Mouse (Mus musculus): ENCODE results near the gene Ercc1.

The Ercc1 gene

GRCm38 (mm10) chr7:19344237-19344847 is at the start of gene Ercc1:
Ercc1 (plus strand) TSS chr7:19344778.
- in situ Hi-C loops (cut with MboI; ENCODE audit: low pct_unique_long_range_greater_than_20kb in 1 of 2, low sequenced_read_pairs in 2 of 2, unreplicated experiment in 1 of 2) = no loop called here

DNA sequence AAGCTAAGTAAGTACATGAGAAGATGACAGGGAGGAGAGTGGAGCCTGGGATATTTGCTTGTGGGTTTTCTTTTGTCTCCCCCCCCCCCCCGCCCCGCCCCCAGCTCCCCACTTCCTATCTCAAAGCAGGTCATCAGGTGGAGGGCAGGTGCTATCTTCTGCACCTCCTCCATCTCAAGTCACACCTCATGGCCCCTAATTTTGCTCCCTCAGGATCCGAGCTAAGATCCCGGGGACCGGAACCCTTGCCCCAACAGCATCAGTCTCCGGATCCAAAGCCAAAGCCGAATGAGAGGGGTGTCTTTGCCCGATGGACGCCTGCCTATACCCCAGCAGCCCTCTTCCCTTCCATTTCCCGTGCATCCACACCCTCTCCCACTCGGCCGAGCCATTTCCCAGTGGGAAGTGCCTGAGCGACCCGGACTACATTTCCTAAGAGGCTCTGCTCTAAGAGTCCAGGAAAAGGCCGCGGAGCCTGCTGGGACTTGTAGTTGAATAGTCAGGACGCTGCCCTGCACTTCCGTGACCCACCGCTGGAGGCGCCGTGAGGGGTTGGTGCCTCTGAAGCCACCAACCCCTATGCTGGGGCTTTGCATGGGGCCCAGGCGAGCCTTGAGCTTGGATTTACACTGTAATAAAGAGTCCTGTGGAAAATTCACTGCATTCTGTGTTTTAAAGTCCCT is 48.9 kb upstream of the Ercc1 start:
- in situ Hi-C loops (cut with MboI; ENCODE audit: low pct_unique_long_range_greater_than_20kb in 1 of 2, low sequenced_read_pairs in 2 of 2, unreplicated experiment in 1 of 2) = no loop called here

DNA sequence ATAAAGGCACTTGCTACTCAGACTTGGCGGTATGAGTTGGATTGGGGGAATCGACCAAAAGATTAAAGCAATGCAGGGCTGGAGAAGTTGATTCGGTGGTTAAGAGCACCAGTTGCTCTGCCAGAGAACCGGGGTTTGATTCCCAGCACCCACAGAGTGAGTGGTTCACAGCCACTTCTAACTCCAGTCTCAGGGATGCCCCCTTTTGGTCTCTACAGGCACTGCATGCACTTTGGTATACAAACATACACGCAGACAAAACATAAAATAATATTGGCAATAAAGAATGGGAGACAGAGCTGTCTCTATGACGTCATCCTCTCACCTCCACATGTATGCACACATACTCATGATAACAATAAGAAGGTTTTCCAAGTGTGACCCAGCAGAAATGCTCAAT is 47.5 kb upstream of the Ercc1 start:
- in situ Hi-C loops (cut with MboI; ENCODE audit: low pct_unique_long_range_greater_than_20kb in 1 of 2, low sequenced_read_pairs in 2 of 2, unreplicated experiment in 1 of 2) = no loop called here

DNA sequence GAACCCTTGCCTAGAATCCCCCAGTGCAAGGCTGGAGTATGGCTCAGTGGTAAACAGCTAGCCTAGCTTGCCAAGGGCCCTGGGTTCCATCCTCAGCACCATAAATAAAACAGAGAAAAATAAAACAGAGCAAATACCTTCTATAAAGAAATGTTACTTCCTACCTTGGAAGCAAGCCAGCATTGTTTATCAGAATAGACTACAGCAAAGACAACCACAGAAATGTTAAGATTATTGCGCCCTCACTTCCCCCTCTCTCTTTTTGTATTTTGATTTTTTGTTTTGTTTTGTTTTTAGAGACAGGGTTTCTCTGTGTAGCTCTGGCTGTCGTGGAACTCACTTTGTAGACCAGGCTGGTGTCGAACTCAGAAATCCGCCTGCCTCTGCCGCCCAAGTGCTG is 46.8 kb upstream of the Ercc1 start:
- in situ Hi-C loops (cut with MboI; ENCODE audit: low pct_unique_long_range_greater_than_20kb in 1 of 2, low sequenced_read_pairs in 2 of 2, unreplicated experiment in 1 of 2) = no loop called here

- in situ Hi-C loops (cut with MboI; ENCODE audit: low pct_unique_long_range_greater_than_20kb in 1 of 2, low sequenced_read_pairs in 2 of 2, unreplicated experiment in 1 of 2) = no loop called here
These were observed 45.4 kb upstream of the Ercc1 start for GRCm38 (mm10) chr7:19299194-19299593.

DNA sequence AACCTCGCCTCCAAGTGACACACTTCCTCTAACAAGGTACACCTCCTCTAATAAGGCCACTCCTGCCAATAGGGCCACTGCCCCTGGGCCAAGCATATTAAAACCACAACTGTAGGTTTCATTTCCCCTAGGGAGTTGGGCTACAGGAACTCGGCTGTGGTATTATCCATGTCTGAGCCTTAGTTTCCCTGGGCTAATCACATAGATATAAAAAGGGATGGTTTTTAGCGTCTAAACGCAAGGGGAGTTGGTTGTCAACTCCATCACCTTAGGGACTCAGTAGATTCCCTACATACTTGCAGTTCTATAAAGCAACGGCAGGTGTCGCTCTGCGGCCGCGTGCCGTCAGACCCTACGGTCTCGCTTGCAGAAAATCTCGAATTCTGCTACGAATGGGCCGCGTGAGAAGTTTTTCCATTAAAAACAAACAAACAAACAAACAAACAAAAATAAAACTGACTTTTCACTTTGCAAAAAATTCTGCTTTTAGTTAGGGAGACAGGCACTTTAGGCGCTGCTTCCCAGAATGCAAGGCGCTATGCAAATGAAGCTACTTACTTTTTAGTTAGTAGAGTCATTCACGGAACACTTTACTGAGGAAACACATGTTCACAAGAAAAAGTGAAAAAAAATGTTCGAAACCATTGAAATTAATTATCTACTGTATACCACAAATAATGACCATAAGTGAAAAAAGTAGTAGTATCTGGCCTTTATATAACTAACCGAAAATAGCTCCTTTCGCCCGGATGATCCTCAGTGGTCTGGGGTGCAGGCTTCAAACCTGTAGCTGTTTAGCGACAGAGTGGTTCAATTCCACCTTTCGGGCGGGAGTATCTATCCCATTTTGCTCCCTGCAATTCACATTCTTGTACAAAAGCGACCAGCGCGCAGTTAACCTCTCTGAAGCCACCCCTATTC is 43.8 kb upstream of the Ercc1 start:
- in situ Hi-C loops (cut with MboI; ENCODE audit: low pct_unique_long_range_greater_than_20kb in 1 of 2, low sequenced_read_pairs in 2 of 2, unreplicated experiment in 1 of 2) = no loop called here

- in situ Hi-C loops (cut with MboI; ENCODE audit: low pct_unique_long_range_greater_than_20kb in 1 of 2, low sequenced_read_pairs in 2 of 2, unreplicated experiment in 1 of 2) = no loop called here
These were observed 42.9 kb upstream of the Ercc1 start for GRCm38 (mm10) chr7:19301461-19302263.

DNA sequence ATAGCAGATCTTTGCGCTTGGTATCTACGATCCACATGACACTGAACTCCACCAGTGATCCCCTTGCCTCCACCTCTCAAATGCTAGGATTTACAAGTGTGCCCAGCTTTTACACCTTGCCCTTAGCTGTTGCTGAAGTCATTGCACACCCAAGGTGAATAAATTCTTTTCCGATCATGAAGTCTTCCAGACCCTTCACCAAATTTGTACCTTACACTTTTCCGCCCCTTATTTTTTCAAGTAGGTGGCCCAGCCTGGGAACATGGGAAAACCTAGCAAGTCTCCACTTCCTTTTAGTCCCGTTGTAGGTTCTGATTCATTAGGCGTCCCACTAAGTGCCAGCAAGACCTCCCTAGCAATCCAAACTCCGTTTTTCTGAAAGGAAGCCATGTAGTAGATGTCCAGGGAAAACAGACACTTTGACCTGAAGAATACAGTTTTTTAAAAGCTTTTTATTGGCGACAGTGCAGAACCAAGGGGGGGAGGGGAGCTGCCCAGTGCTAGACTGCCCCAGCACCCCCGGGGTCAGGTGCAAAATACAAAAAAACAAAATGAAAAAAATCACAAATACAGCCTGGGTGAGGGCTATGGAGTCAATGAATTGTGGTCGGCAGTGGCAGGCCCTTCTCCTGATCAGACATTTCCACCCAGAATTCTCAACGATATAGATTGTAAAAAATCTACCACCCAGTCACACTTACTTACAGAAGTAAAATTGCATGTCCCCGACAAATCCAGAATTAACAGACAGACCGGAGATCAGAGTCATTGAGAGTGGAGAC is 42.1 kb upstream of the Ercc1 start:
- in situ Hi-C loops (cut with MboI; ENCODE audit: low pct_unique_long_range_greater_than_20kb in 1 of 2, low sequenced_read_pairs in 2 of 2, unreplicated experiment in 1 of 2) = no loop called here

- in situ Hi-C loops (cut with MboI; ENCODE audit: low pct_unique_long_range_greater_than_20kb in 1 of 2, low sequenced_read_pairs in 2 of 2, unreplicated experiment in 1 of 2) = no loop called here
These were observed 41.6 kb upstream of the Ercc1 start for GRCm38 (mm10) chr7:19303046-19303305.

GRCm38 (mm10) chr7:19303770-19304169 is 40.8 kb upstream of the Ercc1 start:
- in situ Hi-C loops (cut with MboI; ENCODE audit: low pct_unique_long_range_greater_than_20kb in 1 of 2, low sequenced_read_pairs in 2 of 2, unreplicated experiment in 1 of 2) = no loop called here

DNA sequence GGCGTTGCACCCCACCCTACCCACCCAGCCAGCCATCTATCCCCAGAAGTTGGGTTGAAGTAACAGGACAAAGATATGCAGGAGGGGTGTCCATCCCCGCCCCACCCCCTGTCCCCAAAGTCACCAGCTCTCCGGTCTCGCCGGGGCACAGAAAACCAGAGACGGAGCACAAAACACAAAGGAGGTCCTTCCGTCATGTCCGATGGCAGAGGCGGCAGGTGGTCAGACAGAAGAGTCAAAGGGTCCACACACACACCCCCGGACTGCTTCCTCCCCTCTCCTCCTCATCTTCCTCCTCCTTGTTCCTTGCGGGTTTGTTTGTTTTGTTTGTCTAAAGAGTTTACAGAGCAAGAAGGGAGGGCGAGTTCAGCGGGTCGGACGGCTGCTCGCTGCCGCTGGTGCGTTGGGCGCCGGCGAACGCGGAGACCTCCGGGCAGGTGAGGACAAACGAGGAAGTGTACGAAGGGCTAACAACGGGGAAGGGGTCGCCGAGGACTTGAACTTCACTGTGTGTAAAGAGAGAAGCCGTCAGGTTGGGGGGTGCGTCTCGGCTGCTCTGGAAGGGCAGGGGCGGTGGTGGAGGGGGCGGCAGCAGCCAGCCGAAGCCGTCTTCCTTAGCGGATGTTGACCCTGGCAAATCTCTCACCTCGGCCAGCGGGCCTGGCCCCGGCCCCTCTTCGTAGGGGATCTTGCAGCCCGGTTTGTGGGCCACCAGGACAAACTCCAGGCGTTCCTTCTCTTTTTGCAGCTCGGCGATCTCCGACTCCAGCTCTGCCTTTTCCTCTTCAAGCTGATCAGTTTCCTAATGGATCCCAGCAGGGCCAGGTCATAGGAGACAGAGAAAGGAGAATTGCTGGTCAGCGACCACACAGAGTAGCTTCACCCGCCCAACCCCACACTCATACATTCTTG is 39.8 kb upstream of the Ercc1 start:
- in situ Hi-C loops (cut with MboI; ENCODE audit: low pct_unique_long_range_greater_than_20kb in 1 of 2, low sequenced_read_pairs in 2 of 2, unreplicated experiment in 1 of 2) = no loop called here

- in situ Hi-C loops (cut with MboI; ENCODE audit: low pct_unique_long_range_greater_than_20kb in 1 of 2, low sequenced_read_pairs in 2 of 2, unreplicated experiment in 1 of 2) = no loop called here
These were observed 39.2 kb upstream of the Ercc1 start for GRCm38 (mm10) chr7:19305413-19305735.

- in situ Hi-C loops (cut with MboI; ENCODE audit: low pct_unique_long_range_greater_than_20kb in 1 of 2, low sequenced_read_pairs in 2 of 2, unreplicated experiment in 1 of 2) = no loop called here
These were observed 38.5 kb upstream of the Ercc1 start for GRCm38 (mm10) chr7:19305796-19306765.

GRCm38 (mm10) chr7:19306819-19307738 is 37.5 kb upstream of the Ercc1 start:
- in situ Hi-C loops (cut with MboI; ENCODE audit: low pct_unique_long_range_greater_than_20kb in 1 of 2, low sequenced_read_pairs in 2 of 2, unreplicated experiment in 1 of 2) = no loop called here

GRCm38 (mm10) chr7:19307739-19308453 is 36.7 kb upstream of the Ercc1 start:
- in situ Hi-C loops (cut with MboI; ENCODE audit: low pct_unique_long_range_greater_than_20kb in 1 of 2, low sequenced_read_pairs in 2 of 2, unreplicated experiment in 1 of 2) = no loop called here

All from mouse embryonic stem cell (cell line).